Mouse (Mus musculus) thymus, adult 2 months (tissue): ENCODE data around the gene 1700016H13Rik.

ENCODE experiments used
- CTCF ChIP-seq: fragments of 200-500 bp; IDR thresholded peaks from 2 replicates; pipeline ENCODE4 v1.5.1; 2012; ENCODE audit warnings: mild to moderate bottlenecking, control low read depth, low read length, moderate library complexity, borderline replicate concordance; ENCODE audit not compliant: control insufficient read depth, poor library complexity, insufficient read depth; ENCODE audit errors: extremely low read depth
- POLR2A ChIP-seq: fragments of 200-500 bp; IDR thresholded peaks from 2 replicates; pipeline ENCODE4 v1.6.1; 2012; ENCODE audit warnings: mild to moderate bottlenecking, low read length, control low read depth, moderate library complexity; ENCODE audit not compliant: control insufficient read depth, poor library complexity, insufficient read depth; ENCODE audit errors: extremely low read depth

DNA sequence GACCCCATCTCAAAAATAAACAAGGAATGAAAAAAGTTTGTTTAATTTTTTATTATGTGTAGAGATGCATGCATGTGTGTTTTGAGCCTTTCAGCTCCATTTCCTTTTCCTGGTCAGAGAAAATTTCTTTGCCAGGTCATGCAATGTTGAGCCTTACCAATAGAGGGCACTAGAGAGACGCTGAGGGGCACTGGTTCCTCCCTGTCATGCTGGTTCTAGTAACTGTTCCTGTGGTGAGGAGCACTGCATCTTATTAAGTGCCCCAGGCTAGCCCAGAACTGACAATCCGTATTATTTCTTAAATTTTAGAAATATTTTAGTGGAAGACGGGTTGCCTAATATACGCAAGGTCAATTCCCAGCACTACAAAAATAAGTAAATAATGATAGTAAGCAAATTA, 24.6 kb upstream of the 1700016H13Rik start:
- TF ChIP-seq POLR2A (no peak), CTCF (no peak)
